Mouse (Mus musculus) liver, adult 10 weeks (tissue): ENCODE data around the gene Rhox2a. TPM values are rescaled to one million over a fixed set of nuclear protein-coding genes. Genes with fewer than 3 reads are reported as not detected.

Experiments
- polyA plus RNA-seq: library from polyadenylated mRNA; stranded (reverse); fragments of 350-450 nt; fragmentation: Illumina TruSeq; extraction: RNeasy Lipid Tissue Mini Kit (QIAGEN cat#74804); gene quantifications from one replicate; pipeline ENCODE4 v1.2.3, GENCODE M21; 2014; ENCODE audit warnings: low read depth, low replicate concordance

The Rhox2a gene
- not detected for polyA plus RNA-seq

DNA sequence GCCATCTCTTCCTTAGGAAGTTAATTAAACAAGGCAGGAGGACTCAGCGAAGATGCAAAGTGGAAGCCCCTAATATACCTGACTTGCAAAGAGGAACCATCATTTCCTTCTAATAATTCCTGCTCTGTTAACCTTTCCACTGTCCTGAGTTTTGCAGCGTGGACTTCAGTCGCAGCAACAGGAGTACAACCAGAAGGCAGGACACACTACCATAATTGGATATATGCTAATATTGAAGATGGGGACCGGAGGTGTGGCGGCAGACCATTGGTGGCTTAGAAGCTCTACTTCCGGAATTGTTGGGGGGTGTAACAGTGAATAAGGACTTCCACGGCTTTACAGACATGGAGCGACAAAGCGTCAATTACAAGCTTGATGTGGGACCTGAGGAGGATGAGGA, at the start of gene Rhox2a:
TSS of gene Rhox2a (plus strand) at position 301 of the 400 bp plus-strand sequence.

GRCm38 (mm10) chrX:37210941-37211340, 33.8 kb upstream of the Rhox2a start, which contains the start of gene Gm9:
Gm9 (minus strand) TSS chrX:37211041.

GRCm38 (mm10) chrX:37222158-37222557, 22.6 kb upstream of the Rhox2a start, which contains the start of gene Rhox1:
Rhox1 (minus strand) TSS chrX:37222258.

DNA sequence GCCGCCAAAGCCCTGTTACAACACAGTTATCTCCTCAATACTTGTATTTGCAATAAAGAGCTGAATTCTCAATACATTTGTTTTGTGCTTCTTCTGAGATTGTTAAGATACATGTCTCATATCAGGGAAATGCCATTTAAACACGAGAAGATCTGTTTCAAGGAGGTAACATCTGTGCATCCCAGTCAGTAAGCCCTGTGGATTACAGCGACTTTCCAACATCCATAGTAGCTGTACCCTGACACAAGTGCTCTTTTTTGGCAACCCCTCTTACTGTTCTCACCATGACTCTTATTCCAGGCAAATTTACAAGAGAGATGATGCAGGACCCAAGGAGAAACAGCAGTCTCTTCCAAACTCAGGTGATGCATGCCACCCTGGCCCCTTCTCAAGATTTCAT, 4.8 kb downstream of the Rhox2a start, which contains the start of gene Rhox3a:
TSS of gene Rhox3a (plus strand) at position 301 of the 400 bp plus-strand sequence.

DNA sequence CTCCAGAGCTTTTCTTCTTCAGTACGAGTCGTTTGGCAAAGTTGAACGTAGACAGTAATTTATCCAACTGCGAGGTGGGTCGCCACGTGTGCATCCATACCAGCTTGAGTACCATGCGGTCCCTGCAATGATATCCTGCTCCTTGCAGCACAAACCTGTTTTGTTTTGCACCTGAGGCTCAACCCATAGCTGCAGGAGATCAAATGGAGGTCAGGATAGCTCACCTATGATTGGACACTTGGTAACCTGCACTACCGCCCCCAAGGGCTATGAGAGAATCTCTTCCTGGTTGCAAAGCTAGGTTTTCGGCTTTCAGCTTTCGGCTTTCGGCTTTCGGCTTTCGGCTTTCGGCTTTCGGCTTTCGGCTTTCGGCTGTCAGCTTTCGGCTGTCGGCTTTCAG, 20.3 kb downstream of the Rhox2a start, which contains the start of gene Rhox4a:
TSS of gene Rhox4a (plus strand) at position 301 of the 400 bp plus-strand sequence.

Other genes with a start within 250 kb of the Rhox2a start
- not detected for gene Sowahd, start 196.1 kb upstream of the Rhox2a start, polyA plus RNA-seq
- 337 TPM for gene Rpl39, start 159.6 kb upstream of the Rhox2a start, polyA plus RNA-seq
- 32.3 TPM for gene Upf3b, start 134.7 kb upstream of the Rhox2a start, polyA plus RNA-seq
- gene Nkap, start 118.2 kb upstream of the Rhox2a start, polyA plus RNA-seq, result 16.3 TPM
- not detected for gene Akap14, start 76.1 kb upstream of the Rhox2a start, polyA plus RNA-seq
- 196 TPM for gene Ndufa1, start 53.8 kb upstream of the Rhox2a start, polyA plus RNA-seq
- gene Rnf113a1, start 53.7 kb upstream of the Rhox2a start, polyA plus RNA-seq, result 0.32 TPM
- not detected for gene Gm9, start 33.9 kb upstream of the Rhox2a start, polyA plus RNA-seq
- gene Rhox1, start 22.7 kb upstream of the Rhox2a start, polyA plus RNA-seq, result not detected
- not detected for gene Rhox3a, start 4.9 kb downstream of the Rhox2a start, polyA plus RNA-seq
- gene Rhox4a, start 20.4 kb downstream of the Rhox2a start, polyA plus RNA-seq, result not detected
- gene Rhox3a2, start 135.1 kb downstream of the Rhox2a start, polyA plus RNA-seq, result not detected
- not detected for gene Rhox4a2, start 145.9 kb downstream of the Rhox2a start, polyA plus RNA-seq
- not detected for gene Rhox2b, start 167.1 kb downstream of the Rhox2a start, polyA plus RNA-seq
- gene Rhox4b, start 187.5 kb downstream of the Rhox2a start, polyA plus RNA-seq, result not detected
- not detected for gene Rhox2c, start 208.7 kb downstream of the Rhox2a start, polyA plus RNA-seq
- not detected for gene Rhox3c, start 213.6 kb downstream of the Rhox2a start, polyA plus RNA-seq
- not detected for gene Rhox4c, start 235.4 kb downstream of the Rhox2a start, polyA plus RNA-seq
- not detected for gene Rhox2d, start 248.5 kb downstream of the Rhox2a start, polyA plus RNA-seq